Mouse (Mus musculus) ES-E14 (cell line): ENCODE data around the gene Mrpl20. TPM values are rescaled to one million over a fixed set of nuclear protein-coding genes. Genes with fewer than 3 reads are reported as not detected.

Source experiments
- DNase-seq: peaks from one replicate; pipeline ENCODE4 v3.0.0-alpha.2; 2013; ENCODE audit warnings: low read depth, low spot score
- H3K27ac ChIP-seq: 2 replicates; pipeline ENCODE4 v1.5.1; 2012; ENCODE audit warnings: low read depth, mild to moderate bottlenecking, low read length, moderate library complexity, mixed read lengths; ENCODE audit not compliant: poor library complexity, insufficient read depth, severe bottlenecking
- H3K36me3 ChIP-seq: 2 replicates; pipeline ENCODE4 v1.6.1; 2012; ENCODE audit warnings: mild to moderate bottlenecking, low read length, moderate library complexity, mixed read lengths; ENCODE audit not compliant: control insufficient read depth, poor library complexity, insufficient read depth, severe bottlenecking
- H3K4me1 ChIP-seq, 2 experiments: fragments of 150-350 bp in 1 of 2; sonication (generic) in 1 of 2; 2 replicates each; pipeline ENCODE4 v1.6.1; 2012; ENCODE audit warnings: low read length in 2 of 2, mild to moderate bottlenecking in 1 of 2, mixed read lengths in 1 of 2; ENCODE audit not compliant: control insufficient read depth in 2 of 2, insufficient read depth in 2 of 2, poor library complexity in 1 of 2
- H3K4me3 ChIP-seq, 2 experiments: fragments of 150-350 bp in 1 of 2; sonication (generic) in 1 of 2; 2 replicates each; pipeline ENCODE4 v1.5.1; 2012; ENCODE audit warnings: low read length in 2 of 2, low read depth in 1 of 2, mild to moderate bottlenecking in 1 of 2, mixed read lengths in 1 of 2; ENCODE audit not compliant: insufficient read depth in 1 of 2, poor library complexity in 1 of 2, severe bottlenecking in 1 of 2
- H3K9ac ChIP-seq: 2 replicates; pipeline ENCODE4 v1.6.1; 2012; ENCODE audit warnings: low read depth, mild to moderate bottlenecking, low read length, mixed read lengths; ENCODE audit not compliant: poor library complexity, insufficient read depth, severe bottlenecking
- H3K9me3 ChIP-seq: fragments of 150-350 bp; sonication (generic); 2 replicates; pipeline ENCODE4 v1.6.1; 2012; ENCODE audit warnings: low read depth, mild to moderate bottlenecking, low read length; ENCODE audit not compliant: control insufficient read depth, insufficient read depth
- CHD2 ChIP-seq: IDR thresholded peaks from 2 replicates; pipeline ENCODE4 v1.6.1; 2014; ENCODE audit warnings: mild to moderate bottlenecking, low read depth, low read length, inconsistent platforms
- HCFC1 ChIP-seq: IDR thresholded peaks from 2 replicates; pipeline ENCODE4 v1.6.1; 2012; ENCODE audit warnings: low read length, inconsistent platforms, borderline replicate concordance; ENCODE audit not compliant: insufficient read depth
- MAFK ChIP-seq: IDR thresholded peaks from 2 replicates; pipeline ENCODE4 v1.6.1; 2014; ENCODE audit warnings: mild to moderate bottlenecking, low read depth, low read length, inconsistent platforms; ENCODE audit not compliant: insufficient read depth
- ZC3H11A ChIP-seq: IDR thresholded peaks from 2 replicates; pipeline ENCODE4 v1.6.1; 2012; ENCODE audit warnings: low read depth, mild to moderate bottlenecking, inconsistent platforms, low read length, borderline replicate concordance
- ZNF384 ChIP-seq: IDR thresholded peaks from 2 replicates; pipeline ENCODE4 v1.6.1; 2012; ENCODE audit warnings: low read depth, low read length, inconsistent platforms
- in situ Hi-C, 2 experiments: fragments of 600-800 bp; cut with MboI; formaldehyde crosslinking; loops; one replicate each; pipeline ENCODE4 v1.15.1; 2025; ENCODE audit warnings: low sequenced_read_pairs in 2 of 2, inconsistent platforms in 1 of 2; ENCODE audit not compliant: unreplicated experiment in 2 of 2
- total RNA-seq: library from RNA; depleted of rRNA; stranded (reverse); fragments of 300-350 nt; gene quantifications from 2 replicates; pipeline ENCODE4 v1.2.3, GENCODE M21; 2012

Gene Mrpl20
- total RNA-seq, 1 experiment = 157 TPM

GRCm38 (mm10) chr4:155761356-155762099, 41.1 kb upstream of the Mrpl20 start:
- H3K9ac ChIP-seq = peak overlapping the region; percentile 78
- in situ Hi-C loops = no loop called here
- H3K4me3 ChIP-seq = peak overlapping the region; percentile 76 to 88
- no peak for DNase-seq
- no peaks in the 10 kb centered on the region for H3K9me3 ChIP-seq
- H3K27ac ChIP-seq = no peak overlapping the region
- H3K4me1 ChIP-seq = peaks cover 2 to 3% of the 10 kb centered on the region in 2 experiments; a peak in 3 of 4 replicates
- peaks cover 10% of the 10 kb centered on the region for H3K36me3 ChIP-seq
- TF ChIP-seq CHD2 (no peak), MAFK (no peak), HCFC1 (no peak), ZNF384 (no peak)

DNA sequence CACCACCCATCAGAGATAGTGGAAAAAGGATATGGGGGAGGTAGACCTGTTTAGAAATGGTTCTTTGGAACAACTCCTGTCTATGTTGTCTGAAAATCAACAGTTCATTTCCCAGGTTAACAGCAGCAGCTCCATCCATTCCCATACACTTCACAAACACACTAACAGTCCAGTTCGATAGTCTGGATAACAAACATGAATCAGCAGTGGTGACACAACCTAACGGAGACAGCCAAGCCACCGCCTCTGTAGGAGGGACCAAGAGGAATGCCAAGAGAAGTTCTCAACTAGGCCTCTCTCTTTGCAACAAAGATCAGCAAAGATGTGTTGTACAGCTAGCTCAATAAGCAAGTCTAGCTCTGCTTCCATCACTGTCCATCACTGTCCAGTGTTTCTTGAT, 40.3 kb upstream of the Mrpl20 start:
- no peak for DNase-seq
- no peak overlapping the region for H3K9ac ChIP-seq
- H3K4me3 ChIP-seq = no peak overlapping the region
- TF ChIP-seq ZNF384 (no peak), ZC3H11A (no peak), MAFK (no peak), HCFC1 (no peak), CHD2 (no peak)
- peaks cover 2 to 3% of the 10 kb centered on the region in 2 experiments; a peak in 3 of 4 replicates for H3K4me1 ChIP-seq
- in situ Hi-C loops = no loop called here
- peaks cover 3% of the 10 kb centered on the region for H3K36me3 ChIP-seq
- no peak overlapping the region for H3K27ac ChIP-seq
- no peaks in the 10 kb centered on the region for H3K9me3 ChIP-seq

DNA sequence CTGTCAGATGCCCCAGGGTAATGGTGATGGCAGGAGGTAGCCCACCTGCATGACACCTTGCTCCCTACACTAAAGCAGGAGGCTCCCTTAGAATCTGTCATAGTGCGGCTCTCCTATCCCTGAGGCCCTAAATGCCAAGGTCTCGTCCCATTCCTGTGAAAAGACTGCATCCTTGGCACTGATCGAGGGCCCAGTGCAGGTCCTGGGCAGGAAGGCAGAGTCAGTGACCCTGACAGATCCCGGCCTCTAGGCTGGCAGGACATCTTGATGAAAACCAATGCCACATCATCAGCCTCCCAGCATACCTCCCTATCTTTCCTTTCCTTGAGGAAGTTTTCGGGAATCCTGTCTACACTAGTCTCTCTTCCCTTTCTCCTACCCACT, 33.2 kb upstream of the Mrpl20 start:
- peak overlapping the region in 1 of 2 experiments; percentile 59; a peak in 1 of 4 replicates for H3K4me3 ChIP-seq
- DNase-seq = no peak
- in situ Hi-C loops = no loop called here
- H3K9me3 ChIP-seq = no peaks in the 10 kb centered on the region
- H3K9ac ChIP-seq = no peak overlapping the region
- TF ChIP-seq MAFK (no peak), CHD2 (no peak), ZNF384 (no peak), HCFC1 (no peak), ZC3H11A (no peak)
- H3K36me3 ChIP-seq = no peaks in the 10 kb centered on the region
- H3K4me1 ChIP-seq = peaks cover 0 to 4% of the 10 kb centered on the region in 2 experiments; a peak in 1 of 4 replicates
- H3K27ac ChIP-seq = no peak overlapping the region

GRCm38 (mm10) chr4:155769880-155770512, 32.7 kb upstream of the Mrpl20 start:
- H3K9ac ChIP-seq = peak overlapping the region; percentile 82
- no peak for TF ChIP-seq HCFC1
- no peak for TF ChIP-seq MAFK
- TF ChIP-seq ZC3H11A = 0 out of 2 replicates have a peak, but pooled peaks have one; percentile 18
- TF ChIP-seq CHD2 = no peak
- no peak for TF ChIP-seq ZNF384
- H3K4me3 ChIP-seq = peak overlapping the region; percentile 59 to 65
- no peak overlapping the region for H3K27ac ChIP-seq
- H3K4me1 ChIP-seq = peaks cover under 1 to 5% of the 10 kb centered on the region in 2 experiments; a peak in 2 of 4 replicates
- no peaks in the 10 kb centered on the region for H3K9me3 ChIP-seq
- peak; percentile 69 for DNase-seq
- in situ Hi-C loops = no loop called here
- H3K36me3 ChIP-seq = no peaks in the 10 kb centered on the region
